Mouse (Mus musculus): Measurements from ENCODE around the gene Agap3. TPM values are rescaled to one million over a fixed set of nuclear protein-coding genes. Genes with fewer than 3 reads are reported as not detected.

Agap3 gene
- total RNA-seq, 2 experiments from 2014 or later, result 3.5 to 14.5 TPM

GRCm38 (mm10) chr5:24541144-24541569 is 89.2 kb downstream of the Agap3 start:
- ATAC-seq (replicated peaks; ENCODE audit: low FRiP score, poor library complexity, severe bottlenecking), result no peak

GRCm38 (mm10) chr5:24542643-24543042 is 90.7 kb downstream of the Agap3 start:
- no peak for ATAC-seq (replicated peaks; ENCODE audit: low FRiP score, poor library complexity, severe bottlenecking)

GRCm38 (mm10) chr5:24550598-24551316 is 98.8 kb downstream of the Agap3 start:
- ATAC-seq (replicated peaks; ENCODE audit: low FRiP score, poor library complexity, severe bottlenecking), result no peak

GRCm38 (mm10) chr5:24551317-24551688 is 99.3 kb downstream of the Agap3 start:
- ATAC-seq (replicated peaks; ENCODE audit: low FRiP score, poor library complexity, severe bottlenecking), result no peak

Other genes starting within 250 kb of the Agap3 start
- not detected in 2 replicates for gene Kcnh2, start 100.6 kb upstream of the Agap3 start, total RNA-seq (2015; ENCODE audit: low replicate concordance)
- 0.14 TPM in 1 of 2 replicates, not detected in the other for gene Kcnh2, start 100.6 kb upstream of the Agap3 start, total RNA-seq (2017; ENCODE audit: low replicate concordance)
- not detected in 2 replicates for gene Nos3, start 87.4 kb upstream of the Agap3 start, total RNA-seq (2015; ENCODE audit: low replicate concordance)
- not detected in 2 replicates for gene Nos3, start 87.4 kb upstream of the Agap3 start, total RNA-seq (2017; ENCODE audit: low replicate concordance)
- gene Atg9b, start 60.0 kb upstream of the Agap3 start, total RNA-seq (2015; ENCODE audit: low replicate concordance), result not detected in 2 replicates
- not detected in 2 replicates for gene Atg9b, start 60.0 kb upstream of the Agap3 start, total RNA-seq (2017; ENCODE audit: low replicate concordance)
- gene Abcb8, start 58.5 kb upstream of the Agap3 start, total RNA-seq (2015; ENCODE audit: low replicate concordance), result 11.3 and 22.7 TPM in 2 replicates
- gene Abcb8, start 58.5 kb upstream of the Agap3 start, total RNA-seq (2017; ENCODE audit: low replicate concordance), result 2.9 and 5.5 TPM in 2 replicates
- gene Asic3, start 38.8 kb upstream of the Agap3 start, total RNA-seq (2015; ENCODE audit: low replicate concordance), result not detected in 2 replicates
- gene Asic3, start 38.8 kb upstream of the Agap3 start, total RNA-seq (2017; ENCODE audit: low replicate concordance), result 1.3 TPM in 1 of 2 replicates, not detected in the other
- gene Cdk5, start 28.6 kb upstream of the Agap3 start, total RNA-seq (2015; ENCODE audit: low replicate concordance), result 0.58 and 4.2 TPM in 2 replicates
- 2.5 and 3.5 TPM in 2 replicates for gene Cdk5, start 28.6 kb upstream of the Agap3 start, total RNA-seq (2017; ENCODE audit: low replicate concordance)
- gene Slc4a2, start 28.3 kb upstream of the Agap3 start, total RNA-seq (2015; ENCODE audit: low replicate concordance), result 1.7 and 16.1 TPM in 2 replicates
- gene Slc4a2, start 28.3 kb upstream of the Agap3 start, total RNA-seq (2017; ENCODE audit: low replicate concordance), result 6.3 and 15.9 TPM in 2 replicates
- gene Fastk, start 6.9 kb upstream of the Agap3 start, total RNA-seq (2015; ENCODE audit: low replicate concordance), result 9.2 and 25.1 TPM in 2 replicates
- 4.3 and 9.1 TPM in 2 replicates for gene Fastk, start 6.9 kb upstream of the Agap3 start, total RNA-seq (2017; ENCODE audit: low replicate concordance)
- gene Tmub1, start 4.3 kb upstream of the Agap3 start, total RNA-seq (2015; ENCODE audit: low replicate concordance), result 2.9 and 3.7 TPM in 2 replicates
- 2.0 and 4.3 TPM in 2 replicates for gene Tmub1, start 4.3 kb upstream of the Agap3 start, total RNA-seq (2017; ENCODE audit: low replicate concordance)
- not detected in 2 replicates for gene Gbx1, start 75.0 kb downstream of the Agap3 start, total RNA-seq (2015; ENCODE audit: low replicate concordance)
- not detected in 2 replicates for gene Gbx1, start 75.0 kb downstream of the Agap3 start, total RNA-seq (2017; ENCODE audit: low replicate concordance)
- not detected in 2 replicates for gene Asb10, start 88.8 kb downstream of the Agap3 start, total RNA-seq (2015; ENCODE audit: low replicate concordance)
- gene Asb10, start 88.8 kb downstream of the Agap3 start, total RNA-seq (2017; ENCODE audit: low replicate concordance), result 0.14 TPM in 1 of 2 replicates, not detected in the other
- gene 4931409K22Rik, start 104.6 kb downstream of the Agap3 start, total RNA-seq (2015; ENCODE audit: low replicate concordance), result not detected in 2 replicates
- gene 4931409K22Rik, start 104.6 kb downstream of the Agap3 start, total RNA-seq (2017; ENCODE audit: low replicate concordance), result not detected in 2 replicates
- gene Abcf2, start 125.3 kb downstream of the Agap3 start, total RNA-seq (2015; ENCODE audit: low replicate concordance), result 7.1 and 9.8 TPM in 2 replicates
- 17.4 and 22.3 TPM in 2 replicates for gene Abcf2, start 125.3 kb downstream of the Agap3 start, total RNA-seq (2017; ENCODE audit: low replicate concordance)
- gene Chpf2, start 134.6 kb downstream of the Agap3 start, total RNA-seq (2015; ENCODE audit: low replicate concordance), result 0.96 and 1.3 TPM in 2 replicates
- 1.6 and 3.6 TPM in 2 replicates for gene Chpf2, start 134.6 kb downstream of the Agap3 start, total RNA-seq (2017; ENCODE audit: low replicate concordance)
- not detected in 2 replicates for gene Smarcd3, start 172.2 kb downstream of the Agap3 start, total RNA-seq (2015; ENCODE audit: low replicate concordance)
- gene Smarcd3, start 172.2 kb downstream of the Agap3 start, total RNA-seq (2017; ENCODE audit: low replicate concordance), result 0.42 TPM in 1 of 2 replicates, not detected in the other
- gene Nub1, start 233.4 kb downstream of the Agap3 start, total RNA-seq (2015; ENCODE audit: low replicate concordance), result 17.7 and 23.6 TPM in 2 replicates
- 41.7 and 52.3 TPM in 2 replicates for gene Nub1, start 233.4 kb downstream of the Agap3 start, total RNA-seq (2017; ENCODE audit: low replicate concordance)

Measured in erythroblast, adult 5-6 weeks (primary cell).